ENCODE assay signal across 10 mouse cellular contexts in the genomic region with DNA sequence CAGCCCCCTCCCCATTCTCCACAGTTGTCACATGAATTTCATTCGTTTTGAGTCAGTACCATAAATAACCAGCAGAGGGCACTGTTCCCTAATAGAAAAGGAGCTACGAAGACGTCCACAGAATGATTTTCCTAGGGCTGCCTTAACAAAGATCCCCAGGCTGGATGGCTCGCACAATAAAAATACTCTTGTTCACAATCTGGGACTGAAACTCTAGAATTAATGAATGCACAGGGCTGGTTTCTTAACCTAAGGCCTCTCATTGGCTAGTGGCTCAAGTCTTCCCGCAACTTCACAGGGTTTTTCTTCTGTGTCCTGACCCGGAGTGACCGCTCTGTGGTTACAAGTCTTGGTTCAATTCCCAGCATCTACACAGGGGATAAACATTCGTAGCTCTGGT. TPM values are rescaled to one million over a fixed set of nuclear protein-coding genes. Genes with fewer than 3 reads are reported as not detected.
DNase-seq lines count a peak whose midpoint lies in the region; ATAC-seq and TF ChIP-seq lines count a peak whose summit lies in the region.
"Had no signal": no experiment of that assay in that cellular context is flagged by ENCODE, and none has a peak within 500 bp of the region (broad histone marks: within the 10 kb centered on the region; RNA-seq: fewer than 3 reads in every experiment).

No protein-coding gene starts in this region.

- no peak overlapping the region for H3K27ac ChIP-seq in ES-E14 (ENCODE audit: insufficient read depth, low read depth, low read length, poor library complexity, severe bottlenecking)
- H3K27ac ChIP-seq in heart, postnatal 0 days (ENCODE audit: low read depth): no peak overlapping the region
- peak overlapping the region; percentile 70 for H3K27ac ChIP-seq in liver, embryonic 15.5 days (replicated peaks)
- no peak overlapping the region for H3K27ac ChIP-seq in neural tube, embryonic 13.5 days (replicated peaks)
- H3K27ac ChIP-seq: embryonic facial prominence, embryonic 15.5 days; limb, embryonic 13.5 days had no signal

- H3K4me2 ChIP-seq in heart, postnatal 0 days (ENCODE audit: low read depth, low read length): no peak overlapping the region
- no peak overlapping the region for H3K4me2 ChIP-seq in liver, embryonic 15.5 days
- H3K4me2 ChIP-seq in neural tube, embryonic 13.5 days: no peak overlapping the region
- H3K4me2 ChIP-seq: embryonic facial prominence, embryonic 15.5 days; limb, embryonic 13.5 days had no signal

- no peaks in the 10 kb centered on the region for H3K9me3 ChIP-seq in ES-E14 (ENCODE audit: control insufficient read depth, insufficient read depth, low read depth, low read length)
- H3K9me3 ChIP-seq in heart, postnatal 0 days (replicated peaks; ENCODE audit: control insufficient read depth, low read length): no peaks in the 10 kb centered on the region
- no peaks in the 10 kb centered on the region for H3K9me3 ChIP-seq in liver, embryonic 15.5 days (replicated peaks)
- H3K9me3 ChIP-seq in neural tube, embryonic 13.5 days: no peaks in the 10 kb centered on the region
- H3K9me3 ChIP-seq: embryonic facial prominence, embryonic 15.5 days; limb, embryonic 13.5 days had no signal

- peak; percentile 80 for TF ChIP-seq CTCF in heart, postnatal 0 days (IDR thresholded peaks at IDR 0.05; ENCODE audit: low read depth)

- WGBS in heart, postnatal 0 days: 37% methylated on average over 8 of the region's 8 CpGs
- 37% methylated on average over 8 of the region's 8 CpGs for WGBS in liver, embryonic 15.5 days (ENCODE audit: insufficient replicate concordance)
- WGBS in neural tube, embryonic 13.5 days: 39% methylated on average over 8 of the region's 8 CpGs

- no peak for ATAC-seq in heart, postnatal 0 days (ENCODE audit: insufficient read depth, low read depth)
- no peak for ATAC-seq in liver, embryonic 15.5 days (ENCODE audit: insufficient read depth)
- ATAC-seq in neural tube, embryonic 13.5 days (ENCODE audit: low read depth): 0 out of 2 replicates have a peak, but pooled peaks have one; percentile 40

- in situ Hi-C loops in ES-E14 (cut with MboI; ENCODE audit: low sequenced_read_pairs in 2 of 2, unreplicated experiment in 2 of 2): loop anchor here in 1 of 2 experiments (25.0 kb wide), 1 partner anchor 271 kb away; the partner anchor contains the start of gene 4932438H23Rik

- no peaks in the 10 kb centered on the region for H3K27me3 ChIP-seq in heart, postnatal 0 days (ENCODE audit: control insufficient read depth, insufficient read depth, low read length)
- H3K27me3 ChIP-seq in liver, embryonic 15.5 days: no peaks in the 10 kb centered on the region
- H3K27me3 ChIP-seq in neural tube, embryonic 13.5 days: peaks cover 35% of the 10 kb centered on the region

- no peaks in the 10 kb centered on the region for H3K36me3 ChIP-seq in ES-E14 (ENCODE audit: control insufficient read depth, insufficient read depth, low read length, poor library complexity, severe bottlenecking)
- no peaks in the 10 kb centered on the region for H3K36me3 ChIP-seq in heart, postnatal 0 days (replicated peaks; ENCODE audit: control insufficient read depth, insufficient read depth, low read length)
- no peaks in the 10 kb centered on the region for H3K36me3 ChIP-seq in liver, embryonic 15.5 days (replicated peaks)
- H3K36me3 ChIP-seq in neural tube, embryonic 13.5 days: no peaks in the 10 kb centered on the region
- H3K36me3 ChIP-seq: embryonic facial prominence, embryonic 15.5 days; limb, embryonic 13.5 days had no signal

- no peak overlapping the region for H3K9ac ChIP-seq in ES-E14 (ENCODE audit: insufficient read depth, low read depth, low read length, poor library complexity, severe bottlenecking)
- H3K9ac ChIP-seq in heart, postnatal 0 days (replicated peaks; ENCODE audit: low read depth, low read length): no peak overlapping the region
- H3K9ac ChIP-seq in liver, embryonic 15.5 days: no peak overlapping the region
- no peak overlapping the region for H3K9ac ChIP-seq in neural tube, embryonic 13.5 days
- H3K9ac ChIP-seq: embryonic facial prominence, embryonic 15.5 days; limb, embryonic 13.5 days had no signal

- no peak overlapping the region for H3K4me3 ChIP-seq in ES-E14 (ENCODE audit: insufficient read depth in 1 of 2, low read depth in 1 of 2, low read length in 2 of 2, poor library complexity in 1 of 2, severe bottlenecking in 1 of 2)
- no peak overlapping the region for H3K4me3 ChIP-seq in heart, postnatal 0 days (ENCODE audit: low read depth, low read length)
- H3K4me3 ChIP-seq in liver, embryonic 15.5 days (replicated peaks): no peak overlapping the region
- no peak overlapping the region for H3K4me3 ChIP-seq in neural tube, embryonic 13.5 days
- H3K4me3 ChIP-seq: embryonic facial prominence, embryonic 15.5 days; limb, embryonic 13.5 days had no signal

- no peaks in the 10 kb centered on the region for H3K4me1 ChIP-seq in ES-E14 (ENCODE audit: control insufficient read depth in 2 of 2, insufficient read depth in 2 of 2, low read length in 2 of 2, poor library complexity in 1 of 2)
- peaks cover 13% of the 10 kb centered on the region for H3K4me1 ChIP-seq in heart, postnatal 0 days (ENCODE audit: control insufficient read depth, insufficient read depth)
- peaks cover 79% of the 10 kb centered on the region for H3K4me1 ChIP-seq in liver, embryonic 15.5 days (replicated peaks)
- H3K4me1 ChIP-seq in neural tube, embryonic 13.5 days (replicated peaks): 0 out of 2 replicates have a peak, but pooled peaks cover 8% of the 10 kb centered on the region

- peak; percentile 68 for DNase-seq in layer of hippocampus, adult 11-12 months (ENCODE audit: low spot score)
- DNase-seq in layer of hippocampus, postnatal 36 days: no peak
- DNase-seq in ES-E14 (ENCODE audit: low read depth, low spot score): peak; percentile 78
- peak; percentile 47 to 66 for DNase-seq in cerebellum, adult 18-20 months
- DNase-seq in heart, postnatal 0 days (ENCODE audit: low spot score): peak; percentile 58
- no peak for DNase-seq in urinary bladder, postnatal 10 days (ENCODE audit: low spot score)

- TF ChIP-seq EP300 in heart, postnatal 0 days (IDR thresholded peaks at IDR 0.05; ENCODE audit: low read depth): no peak

TF ChIP-seq in ES-E14, 5 proteins besides CTCF, POLR2A, EP300 and RAD21:
- TF ChIP-seq ZC3H11A (IDR thresholded peaks at IDR 0.05; ENCODE audit: borderline replicate concordance, low read depth, low read length) (peak; percentile 82), CHD2 (IDR thresholded peaks at IDR 0.05; ENCODE audit: low read depth, low read length) (no peak)

RNA-seq across cellular contexts. Expression of gene Ifnar2, which starts 14.0 kb away (rescaled TPM):
- 10 to 100 TPM; 20.6 to 23.0 TPM for total RNA-seq in layer of hippocampus, postnatal 36 days (2021)
- 20.6 and 33.6 TPM in 2 replicates for total RNA-seq in ES-E14 (2012; rRNA removed)
- total RNA-seq in heart, postnatal 0 days (2014; rRNA removed; ENCODE audit: low replicate concordance): 30.0 and 31.0 TPM in 2 replicates
- 48.8 and 49.8 TPM in 2 replicates for polyA plus RNA-seq in heart, postnatal 0 days (2015; fragmentation: Nextera tagmentation; extraction: Ambion mirVana)
- polyA plus RNA-seq in liver, embryonic 15.5 days (2015; fragmentation: Nextera tagmentation; extraction: Ambion mirVana): 86.9 and 90.8 TPM in 2 replicates
- 39.9 and 40.6 TPM in 2 replicates for polyA plus RNA-seq in neural tube, embryonic 13.5 days (2015; fragmentation: Nextera tagmentation; extraction: Ambion mirVana)

RNA-seq across cellular contexts. Expression of gene Gm21970, which starts 33.0 kb away (rescaled TPM):
- total RNA-seq in layer of hippocampus, postnatal 36 days (2021): not detected
- not detected in 2 replicates for total RNA-seq in ES-E14 (2012; rRNA removed)
- total RNA-seq in heart, postnatal 0 days (2014; rRNA removed; ENCODE audit: low replicate concordance): 2.4 TPM in 1 of 2 replicates, not detected in the other
- polyA plus RNA-seq in heart, postnatal 0 days (2015; fragmentation: Nextera tagmentation; extraction: Ambion mirVana): 0.27 TPM in 1 of 2 replicates, not detected in the other
- polyA plus RNA-seq in liver, embryonic 15.5 days (2015; fragmentation: Nextera tagmentation; extraction: Ambion mirVana): 0.31 TPM in 1 of 2 replicates, not detected in the other
- polyA plus RNA-seq in neural tube, embryonic 13.5 days (2015; fragmentation: Nextera tagmentation; extraction: Ambion mirVana): not detected in 2 replicates
- polyA plus RNA-seq: embryonic facial prominence, embryonic 15.5 days; limb, embryonic 13.5 days had no signal

RNA-seq across cellular contexts. Expression of gene Il10rb, which starts 47.4 kb away (rescaled TPM):
- 1 to 10 TPM; 8.9 to 9.2 TPM for total RNA-seq in layer of hippocampus, postnatal 36 days (2021)
- 2.3 and 3.4 TPM in 2 replicates for total RNA-seq in ES-E14 (2012; rRNA removed)
- 44.4 and 63.3 TPM in 2 replicates for total RNA-seq in heart, postnatal 0 days (2014; rRNA removed; ENCODE audit: low replicate concordance)
- 89.0 and 99.4 TPM in 2 replicates for polyA plus RNA-seq in heart, postnatal 0 days (2015; fragmentation: Nextera tagmentation; extraction: Ambion mirVana)
- 29.9 and 34.7 TPM in 2 replicates for polyA plus RNA-seq in liver, embryonic 15.5 days (2015; fragmentation: Nextera tagmentation; extraction: Ambion mirVana)
- 11.8 and 13.1 TPM in 2 replicates for polyA plus RNA-seq in neural tube, embryonic 13.5 days (2015; fragmentation: Nextera tagmentation; extraction: Ambion mirVana)

Comparison
In these comparisons a context has a peak if more than half of its experiments do, and no peak if none do; other contexts are left out.
1. DNase-seq: peak in layer of hippocampus, adult 11-12 months (single experiment), ES-E14 (single experiment), cerebellum, adult 18-20 months (2 of 2) and heart, postnatal 0 days (single experiment); none in layer of hippocampus, postnatal 36 days (0 of 2) and urinary bladder, postnatal 10 days (single experiment).